Mouse (Mus musculus): Measurements from ENCODE around the gene Cdk14. TPM values are rescaled to one million over a fixed set of nuclear protein-coding genes. Genes with fewer than 3 reads are reported as not detected.

Gene Cdk14
- total RNA-seq, 2 experiments from 2014 or later = 0.11 to 0.23 TPM

DNA sequence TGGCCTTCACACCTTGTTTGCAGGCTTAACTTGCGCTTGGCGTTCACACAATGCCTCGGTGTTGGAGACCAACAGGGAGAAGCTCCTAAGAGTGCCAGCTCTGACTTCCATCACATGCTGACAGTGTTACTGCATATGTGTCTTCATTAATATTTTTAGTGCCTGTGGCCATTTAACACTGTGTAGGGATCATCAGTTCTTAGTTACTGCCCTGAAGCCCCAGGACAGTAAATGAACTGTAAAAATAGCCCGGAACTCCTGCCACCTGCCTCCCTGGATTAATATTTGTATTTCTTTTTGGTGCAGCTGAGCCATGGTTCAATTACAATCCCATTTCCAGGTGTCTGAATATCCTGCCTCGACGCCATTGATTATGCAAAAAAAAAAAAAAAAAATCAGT, 387.3 kb downstream of the Cdk14 start:
- ATAC-seq (replicated peaks; ENCODE audit: low FRiP score, low TSS enrichment, poor library complexity, severe bottlenecking) = no peak

- no peak for ATAC-seq (replicated peaks; ENCODE audit: low FRiP score, low TSS enrichment, poor library complexity, severe bottlenecking)
These were observed 387.7 kb downstream of the Cdk14 start for GRCm38 (mm10) chr5:5032446-5032845.

DNA sequence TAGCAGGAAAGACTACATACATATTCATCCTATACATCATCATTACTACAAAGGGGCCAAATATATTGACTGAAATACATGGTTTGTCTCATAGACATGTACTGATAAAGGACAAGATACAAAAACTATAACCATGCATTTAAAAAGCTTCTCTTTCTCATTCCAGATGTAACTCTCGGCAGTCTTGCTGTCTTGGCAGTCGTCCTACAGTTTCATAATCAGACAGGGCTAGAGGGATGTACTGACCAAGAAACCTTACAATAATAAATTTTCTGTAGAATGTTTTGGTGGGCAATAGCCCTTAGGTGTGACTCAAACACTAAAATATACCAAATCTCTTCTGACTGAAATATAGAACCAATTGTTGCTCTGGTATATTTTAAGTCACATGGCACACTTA, 389.7 kb downstream of the Cdk14 start:
- ATAC-seq (replicated peaks; ENCODE audit: low FRiP score, low TSS enrichment, poor library complexity, severe bottlenecking) = no peak

- no peak for ATAC-seq (replicated peaks; ENCODE audit: low FRiP score, low TSS enrichment, poor library complexity, severe bottlenecking)
These were observed 401.2 kb downstream of the Cdk14 start for GRCm38 (mm10) chr5:5018959-5019358.

- no peak for ATAC-seq (replicated peaks; ENCODE audit: low FRiP score, low TSS enrichment, poor library complexity, severe bottlenecking)
These were observed 401.9 kb downstream of the Cdk14 start for GRCm38 (mm10) chr5:5018242-5018641.

DNA sequence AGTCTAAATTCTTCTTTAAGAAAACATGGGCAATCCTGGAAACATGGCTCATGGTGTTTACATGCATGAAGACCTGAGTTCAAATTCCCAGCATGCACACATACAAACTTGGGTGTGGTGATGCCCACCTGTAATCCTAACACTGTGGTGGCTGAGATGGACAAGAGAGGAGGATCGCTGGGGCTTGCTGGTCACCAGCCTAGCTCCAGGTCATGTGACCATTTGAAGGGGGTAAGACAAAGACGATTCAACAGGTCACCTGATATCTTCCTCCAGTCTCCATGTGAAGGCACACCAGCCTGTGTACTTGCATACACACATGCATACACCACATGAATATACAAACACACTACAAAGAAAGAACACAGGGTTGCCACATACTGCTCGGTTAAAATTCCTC, 406.3 kb downstream of the Cdk14 start:
- ATAC-seq (replicated peaks; ENCODE audit: low FRiP score, low TSS enrichment, poor library complexity, severe bottlenecking) = no peak

DNA sequence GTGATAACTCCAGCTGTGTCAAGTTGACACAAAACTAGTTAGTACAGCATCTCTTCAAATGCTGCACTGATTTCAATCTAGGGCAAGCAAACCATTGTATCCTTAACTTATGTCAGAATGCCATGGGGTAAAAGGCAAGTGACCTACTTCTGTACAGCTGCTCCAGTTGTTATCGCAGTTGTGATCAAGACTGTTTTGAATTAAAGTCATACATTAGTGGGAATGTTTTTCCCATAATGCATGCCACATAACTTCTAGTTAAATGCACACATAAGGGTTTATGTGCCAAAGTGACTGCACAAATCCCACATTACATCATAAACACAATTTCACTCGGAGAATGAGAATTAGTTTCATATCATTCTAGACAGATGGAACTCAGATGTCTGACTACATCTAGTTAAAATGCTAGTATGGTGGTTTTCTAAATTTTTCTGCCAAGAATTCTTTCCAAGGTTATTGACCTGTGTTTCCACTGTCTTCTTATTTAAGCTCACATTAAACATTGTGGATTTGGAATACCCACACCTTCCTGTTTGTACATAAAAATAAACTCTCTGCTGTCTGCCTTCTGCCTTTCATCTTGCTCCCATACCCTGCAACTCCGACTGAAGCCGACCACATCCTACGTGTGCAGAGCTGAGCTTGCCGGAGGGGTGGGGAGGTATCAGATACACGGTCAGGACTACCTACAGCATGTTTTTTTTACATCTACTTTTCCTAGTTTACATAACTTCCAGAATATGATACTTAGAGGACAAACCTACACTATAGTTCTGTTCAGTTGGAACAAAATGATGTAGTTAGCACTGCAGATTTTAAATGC, 407.4 kb downstream of the Cdk14 start:
- ATAC-seq (replicated peaks; ENCODE audit: low FRiP score, low TSS enrichment, poor library complexity, severe bottlenecking) = no peak

DNA sequence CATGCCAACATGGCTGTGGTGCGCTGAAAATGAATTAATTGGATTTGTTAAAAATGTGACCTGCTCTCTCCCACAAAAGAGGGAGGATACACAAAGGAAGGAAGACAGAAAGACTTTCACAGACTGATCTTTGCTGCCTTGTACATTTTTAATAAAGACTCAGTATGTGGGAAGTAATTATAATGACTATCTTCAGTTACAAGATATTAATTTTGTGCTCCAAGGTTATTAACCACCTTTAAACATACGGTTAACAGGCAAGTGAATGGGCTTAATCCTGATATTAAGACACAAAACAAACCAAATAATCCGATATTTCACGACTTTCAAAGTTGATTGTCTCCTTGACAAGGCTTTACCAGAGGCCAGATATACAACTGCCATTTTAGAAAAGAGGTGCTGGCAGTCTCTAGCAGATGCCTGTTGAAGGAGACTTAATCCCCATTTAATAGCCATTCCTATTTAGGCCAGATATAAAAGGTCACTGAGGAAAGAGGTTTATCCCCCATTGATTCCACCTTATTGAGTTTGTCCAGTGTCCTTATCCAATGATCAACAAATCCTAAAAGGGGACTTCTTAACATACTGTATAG, 411.9 kb downstream of the Cdk14 start:
- ATAC-seq (replicated peaks; ENCODE audit: low FRiP score, low TSS enrichment, poor library complexity, severe bottlenecking) = no peak

GRCm38 (mm10) chr5:5007489-5008152, 412.5 kb downstream of the Cdk14 start:
- ATAC-seq (replicated peaks; ENCODE audit: low FRiP score, low TSS enrichment, poor library complexity, severe bottlenecking) = no peak

GRCm38 (mm10) chr5:5005633-5006032, 414.5 kb downstream of the Cdk14 start:
- no peak for ATAC-seq (replicated peaks; ENCODE audit: low FRiP score, low TSS enrichment, poor library complexity, severe bottlenecking)

- ATAC-seq (replicated peaks; ENCODE audit: low FRiP score, low TSS enrichment, poor library complexity, severe bottlenecking) = no peak
These were observed 415.4 kb downstream of the Cdk14 start for GRCm38 (mm10) chr5:5004740-5005139.

- ATAC-seq (replicated peaks; ENCODE audit: low FRiP score, low TSS enrichment, poor library complexity, severe bottlenecking) = no peak
These were observed 426.9 kb downstream of the Cdk14 start for GRCm38 (mm10) chr5:4993192-4993601.

- ATAC-seq (replicated peaks; ENCODE audit: low FRiP score, low TSS enrichment, poor library complexity, severe bottlenecking) = no peak
These were observed 429.1 kb downstream of the Cdk14 start for GRCm38 (mm10) chr5:4991023-4991422.

- ATAC-seq (replicated peaks; ENCODE audit: low FRiP score, low TSS enrichment, poor library complexity, severe bottlenecking) = no peak
These were observed 429.9 kb downstream of the Cdk14 start for GRCm38 (mm10) chr5:4990237-4990636.

DNA sequence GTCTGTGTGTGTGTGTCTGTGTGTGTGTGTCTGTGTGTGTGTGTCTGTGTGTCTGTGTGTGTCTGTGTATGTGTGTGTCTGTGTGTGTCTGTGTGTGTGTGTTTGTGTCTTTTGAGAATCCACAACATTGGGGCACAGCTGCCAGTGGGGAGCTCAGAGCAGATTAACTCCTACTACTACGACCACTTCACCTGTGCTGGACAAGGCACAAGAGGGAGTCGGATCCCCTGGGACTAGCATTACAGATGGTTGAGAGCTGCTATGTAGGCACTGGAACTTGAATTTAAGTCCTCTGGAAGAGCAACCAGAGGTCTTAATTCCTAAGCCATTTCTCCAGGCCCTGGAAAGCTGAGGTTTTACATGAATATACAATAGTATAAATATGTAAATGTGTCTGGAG, 433.9 kb downstream of the Cdk14 start:
- ATAC-seq (replicated peaks; ENCODE audit: low FRiP score, low TSS enrichment, poor library complexity, severe bottlenecking) = no peak

DNA sequence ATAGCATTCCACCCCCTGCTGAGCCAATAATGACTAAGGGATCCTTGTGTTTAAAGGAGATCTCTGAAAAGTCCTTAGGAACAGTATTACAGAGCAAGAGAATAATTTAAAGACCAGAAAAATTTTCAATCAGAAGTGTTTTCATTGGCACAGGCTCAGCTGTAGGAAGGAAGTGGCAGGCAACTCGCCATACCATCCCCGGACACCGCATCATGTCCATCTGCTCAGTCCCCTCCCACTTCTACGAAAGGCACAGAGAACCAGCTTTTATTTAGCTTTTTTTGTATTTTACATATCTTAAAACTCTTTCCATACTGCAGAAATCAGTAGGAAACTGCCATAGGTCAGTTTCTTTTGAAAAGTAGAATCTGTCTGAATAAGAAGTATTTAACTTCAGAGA, 440.6 kb downstream of the Cdk14 start:
- no peak for ATAC-seq (replicated peaks; ENCODE audit: low FRiP score, low TSS enrichment, poor library complexity, severe bottlenecking)

DNA sequence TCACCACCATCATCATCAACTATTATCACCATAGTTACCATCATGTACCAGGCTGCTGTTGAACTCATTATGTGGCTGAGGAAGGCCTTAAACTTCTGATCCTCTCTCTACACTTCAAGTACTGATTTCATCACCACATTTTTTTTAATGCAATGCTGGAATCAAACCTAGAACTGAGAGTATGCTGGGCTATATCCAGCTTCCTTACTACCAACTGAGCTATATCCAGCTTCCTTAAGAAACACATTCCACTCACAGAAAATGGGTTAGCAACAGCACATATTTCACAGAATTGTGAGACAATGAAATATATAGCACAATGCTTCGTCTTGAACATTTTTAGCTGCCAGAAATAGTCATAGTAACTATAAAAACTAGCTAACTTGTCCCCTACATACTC, 446.7 kb downstream of the Cdk14 start:
- ATAC-seq (replicated peaks; ENCODE audit: low FRiP score, low TSS enrichment, poor library complexity, severe bottlenecking) = no peak

- ATAC-seq (replicated peaks; ENCODE audit: low FRiP score, low TSS enrichment, poor library complexity, severe bottlenecking) = peak; percentile 96
These were observed 458.0 kb downstream of the Cdk14 start for GRCm38 (mm10) chr5:4962063-4962610.

DNA sequence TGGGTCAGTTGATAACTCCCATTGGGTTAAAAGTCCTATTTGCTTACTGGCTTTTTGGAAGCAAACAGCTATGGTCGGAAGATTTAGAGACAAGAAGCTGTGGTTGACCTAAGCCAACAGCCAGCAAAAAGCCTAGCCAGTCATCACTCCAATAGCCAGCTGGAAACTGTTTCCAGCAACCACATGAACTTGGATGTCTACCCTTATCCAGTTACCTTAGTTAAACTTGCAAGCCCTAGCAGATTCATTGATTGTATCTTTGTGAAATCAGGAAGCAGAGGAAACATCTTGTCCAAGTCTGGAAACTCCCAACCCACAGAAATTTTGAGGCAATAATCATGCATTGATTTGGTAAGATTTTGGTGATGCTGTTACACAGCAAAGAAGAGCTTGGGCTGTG, 458.5 kb downstream of the Cdk14 start:
- no peak for ATAC-seq (replicated peaks; ENCODE audit: low FRiP score, low TSS enrichment, poor library complexity, severe bottlenecking)

GRCm38 (mm10) chr5:4959446-4959845, 460.7 kb downstream of the Cdk14 start:
- ATAC-seq (replicated peaks; ENCODE audit: low FRiP score, low TSS enrichment, poor library complexity, severe bottlenecking) = no peak

All from megakaryocyte-erythroid progenitor cell, adult 5-6 weeks (primary cell).